Mouse (Mus musculus) telencephalon, adult 2 months (tissue): Measurements from ENCODE around the gene 4930433I11Rik.
"Not testable (repeated sequence)": the region's sequence is repeated elsewhere in the genome, so short reads cannot be mapped to it uniquely, and the experiment has no call there.

Source experiments
- DNase-seq: peaks from one replicate; pipeline ENCODE4 v3.0.0-alpha.2; 2011; ENCODE audit warnings: low read depth, low spot score

4930433I11Rik gene

GRCm38 (mm10) chr7:40987243-40987642 lies at the start of gene 4930433I11Rik:
4930433I11Rik (plus strand) TSS chr7:40987543.
- no peak for DNase-seq

GRCm38 (mm10) chr7:40939371-40939770 lies 48.0 kb upstream of the 4930433I11Rik start:
- peak; percentile 82 for DNase-seq

- DNase-seq = no peak
These were observed 45.0 kb upstream of the 4930433I11Rik start for GRCm38 (mm10) chr7:40942233-40942935.

- DNase-seq = not testable (repeated sequence)
These were observed 45.1 kb downstream of the 4930433I11Rik start, which contains the start of gene Gm4884 for GRCm38 (mm10) chr7:41032419-41032818. Gm4884 (plus strand) TSS chr7:41032719.

- not testable (repeated sequence) for DNase-seq
These were observed 56.7 kb downstream of the 4930433I11Rik start for GRCm38 (mm10) chr7:41044058-41044457.
